Mouse (Mus musculus) c-Kit-positive CD71-negative TER-119-negative erythroid progenitor cells, embryonic 14.5 days (primary cell): ENCODE data around the gene Cers6.

Source experiments
- DNase-seq: peaks from one replicate; pipeline ENCODE4 v3.0.0-alpha.2; 2013; ENCODE audit warnings: low read depth

Gene Cers6

DNA sequence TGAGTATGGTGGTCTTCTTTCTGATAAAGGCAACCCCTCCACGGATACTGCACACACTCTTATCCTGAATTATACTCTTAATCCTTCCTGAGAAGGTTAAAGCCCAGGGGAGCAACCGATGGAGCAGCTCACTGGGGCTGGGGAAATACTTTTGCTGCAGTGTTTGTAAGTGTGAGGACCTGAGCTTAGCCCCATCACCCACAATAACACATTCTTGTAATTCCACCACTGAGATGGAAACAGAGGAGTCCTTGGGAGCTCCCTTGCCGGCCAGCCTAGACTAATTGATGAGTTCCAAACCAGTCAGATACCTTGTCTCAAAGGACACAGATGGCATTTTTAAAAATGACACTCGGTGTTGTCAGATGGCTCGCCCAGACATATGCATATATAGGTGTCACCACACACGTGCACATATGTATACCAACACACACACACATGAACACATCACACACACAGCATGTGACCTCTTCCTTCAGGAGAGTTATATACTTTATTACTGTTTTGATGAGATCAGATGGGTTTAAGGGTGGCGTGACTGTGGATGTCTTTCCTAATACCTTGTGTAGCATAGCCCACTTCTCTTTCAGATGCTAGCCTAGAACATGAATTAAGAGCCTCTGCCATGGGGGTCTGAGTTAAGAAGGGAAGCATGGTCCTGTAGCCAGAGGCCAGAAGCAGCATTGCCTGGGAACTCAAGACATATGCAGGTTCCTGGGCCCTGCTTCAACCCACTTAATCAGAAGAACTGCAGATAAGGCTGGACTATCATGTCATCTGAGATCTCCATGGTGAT, 210.4 kb downstream of the Cers6 start:
- DNase-seq, result no peak

- no peak for DNase-seq
These were observed 215.9 kb downstream of the Cers6 start for GRCm38 (mm10) chr2:69077189-69077588.

GRCm38 (mm10) chr2:69080760-69081159, 219.5 kb downstream of the Cers6 start:
- DNase-seq, result no peak

GRCm38 (mm10) chr2:69082499-69083197, 221.4 kb downstream of the Cers6 start:
- DNase-seq, result no peak

DNA sequence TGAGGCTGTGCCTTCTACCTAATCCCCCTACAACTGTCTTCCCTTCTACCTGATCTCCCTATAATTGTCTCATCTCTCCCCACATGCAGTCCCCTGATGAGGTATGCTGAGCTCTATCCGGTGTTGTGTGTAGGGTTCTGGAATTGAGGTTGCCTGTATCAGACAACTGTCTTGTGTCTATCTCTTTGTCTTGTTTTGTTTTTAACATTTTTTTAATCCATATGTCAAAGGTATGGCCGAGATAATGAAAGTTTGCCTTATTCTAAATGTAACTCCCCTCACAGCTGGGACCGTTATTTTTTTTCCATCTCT, 221.9 kb downstream of the Cers6 start:
- no peak for DNase-seq

DNA sequence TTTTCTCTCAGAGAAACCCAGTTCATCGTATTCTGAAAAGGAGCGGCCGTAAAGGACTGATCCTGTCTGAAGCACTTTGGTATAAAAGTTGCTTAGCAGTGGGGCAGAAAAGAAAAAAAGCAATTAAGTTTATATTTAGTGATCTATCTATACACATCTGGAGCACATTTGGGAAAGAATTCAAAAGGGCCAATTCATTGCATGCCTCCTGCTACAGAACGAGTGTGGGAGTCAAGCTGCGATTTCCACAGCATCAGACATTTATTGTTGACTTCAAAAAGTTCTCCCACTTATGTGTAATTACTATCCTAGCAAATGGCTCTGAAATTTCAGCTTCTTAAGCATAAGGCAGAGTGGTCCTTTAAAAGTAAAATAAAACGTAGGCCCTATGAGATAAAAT, 223.2 kb downstream of the Cers6 start:
- no peak for DNase-seq

DNA sequence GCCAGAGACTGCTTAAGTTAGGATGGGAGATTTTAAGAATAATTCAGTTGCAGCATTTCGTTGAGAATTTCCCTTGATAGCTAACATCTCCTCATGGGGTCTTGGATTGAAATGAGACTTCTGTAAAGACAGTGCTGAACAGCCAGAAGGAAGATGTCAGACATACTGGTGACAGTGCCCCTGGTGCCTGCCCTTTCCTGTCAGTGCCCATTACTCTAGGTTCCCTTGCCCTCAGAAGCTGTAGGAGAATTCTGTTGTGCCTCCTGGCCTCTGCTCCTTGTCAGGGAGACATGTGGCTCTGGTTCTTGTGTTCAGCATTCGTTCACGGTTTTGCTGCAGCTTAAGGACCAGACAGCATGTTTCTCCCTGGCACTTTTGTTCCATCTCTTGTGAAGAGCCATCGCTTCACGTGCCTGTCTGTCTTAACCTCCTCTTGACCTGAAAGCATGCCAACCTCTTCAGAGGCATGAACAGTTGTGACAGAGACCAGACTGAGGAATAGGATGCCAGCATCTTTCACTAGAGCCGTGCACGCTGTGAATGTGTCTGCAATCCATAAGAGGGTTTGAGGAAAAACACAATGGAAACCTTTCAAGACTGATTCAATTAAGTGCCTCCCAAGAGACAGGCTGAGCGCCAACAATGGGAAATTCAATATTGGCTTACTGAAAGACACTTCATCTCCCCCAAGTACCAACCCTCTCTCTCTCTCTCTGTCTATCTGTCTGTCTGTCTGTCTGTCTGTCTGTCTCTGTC, 225.4 kb downstream of the Cers6 start:
- DNase-seq, result no peak

DNA sequence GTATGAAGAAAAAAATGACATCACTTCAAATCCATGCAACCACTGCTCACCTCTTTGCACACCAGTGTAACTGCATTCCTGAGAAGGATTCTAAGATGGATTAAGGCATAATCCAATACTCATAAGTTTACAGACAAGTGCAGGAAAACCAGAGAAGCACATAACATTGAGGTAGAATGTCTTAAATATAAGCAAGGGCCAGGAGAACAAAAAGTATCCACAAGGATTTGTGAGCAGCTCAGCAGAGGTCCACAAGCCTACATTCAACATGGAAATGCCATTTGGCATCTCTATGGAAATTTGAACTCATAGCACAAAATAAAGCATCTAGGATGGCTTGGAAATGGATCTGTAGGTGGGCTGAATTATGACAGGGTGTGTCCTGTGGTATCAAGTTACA, 234.6 kb downstream of the Cers6 start:
- DNase-seq, result no peak

DNA sequence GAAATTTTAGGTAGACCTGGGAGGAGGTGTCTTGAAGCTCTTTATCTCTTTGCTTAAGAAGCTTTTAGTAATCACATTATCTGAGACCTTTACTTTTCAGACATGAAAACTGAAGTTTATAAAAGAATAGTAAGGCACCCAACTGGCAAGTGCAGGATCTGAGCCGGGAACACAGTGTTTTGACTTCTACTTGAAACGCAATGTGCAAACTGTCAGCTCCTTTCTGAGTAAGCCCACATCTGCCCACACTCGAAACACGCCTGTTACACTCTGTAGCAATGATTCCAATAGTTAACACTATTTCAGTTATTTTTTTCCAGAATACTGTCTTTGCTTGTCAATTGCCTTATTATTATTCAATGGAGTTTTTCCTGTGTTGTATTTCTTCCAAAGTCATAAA, 235.6 kb downstream of the Cers6 start:
- DNase-seq, result no peak

DNA sequence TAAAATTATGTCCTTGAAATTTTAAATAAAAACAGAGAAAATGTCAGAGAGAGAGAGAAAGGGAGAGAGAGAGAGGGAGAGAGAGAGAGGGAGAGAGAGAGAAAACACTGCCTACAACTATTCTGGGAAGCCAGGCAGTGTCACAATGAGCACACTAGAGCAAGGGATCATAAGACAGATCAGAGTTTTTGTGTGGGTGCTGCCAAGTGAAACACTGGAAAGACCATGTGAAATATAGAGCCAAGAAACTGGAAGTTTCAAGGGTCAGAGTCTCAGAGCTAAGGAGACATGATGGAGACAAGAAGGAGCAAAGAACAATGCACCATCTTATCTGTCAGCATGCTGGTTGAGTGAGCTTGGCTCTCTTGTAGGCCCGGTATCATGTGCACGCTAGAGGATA, 236.3 kb downstream of the Cers6 start:
- no peak for DNase-seq

DNA sequence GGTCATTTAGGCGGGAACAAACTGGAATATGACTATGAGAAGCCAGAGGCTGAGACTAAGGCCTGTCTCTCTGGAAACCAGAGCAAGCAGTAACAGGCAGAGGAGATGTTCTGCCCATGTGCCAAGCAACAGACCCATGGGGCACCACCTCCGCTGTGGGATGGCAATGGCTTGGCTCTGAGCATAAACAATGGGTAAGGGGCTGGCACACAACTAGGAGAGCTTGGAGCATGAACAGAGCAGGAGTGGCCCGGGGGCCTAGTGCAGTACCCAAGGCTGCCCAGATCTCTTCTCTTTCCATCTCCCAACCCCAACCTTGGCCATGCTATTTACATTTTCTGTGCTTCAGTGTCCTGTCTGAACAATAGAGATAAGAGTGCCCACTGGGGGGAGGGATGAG, 237.5 kb downstream of the Cers6 start:
- no peak for DNase-seq

DNA sequence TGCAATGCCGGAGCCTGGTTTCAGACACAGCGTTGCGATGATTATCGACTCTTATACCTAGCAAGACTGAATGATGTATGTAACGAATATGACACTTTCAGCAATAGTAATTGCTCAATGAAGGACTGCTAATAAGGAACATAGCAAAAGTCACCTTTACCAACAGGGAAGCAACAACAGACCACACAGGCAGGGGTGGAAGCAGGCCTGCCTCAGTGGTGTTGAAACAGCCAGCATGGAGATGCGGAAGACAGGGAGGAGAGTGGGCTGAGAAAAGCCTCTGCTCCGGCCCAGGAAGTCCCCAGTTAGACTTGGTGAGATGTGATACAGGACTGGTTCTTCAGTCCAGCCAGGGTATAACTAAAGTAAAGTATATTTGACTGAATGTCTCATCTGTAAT, 237.9 kb downstream of the Cers6 start:
- DNase-seq, result no peak

GRCm38 (mm10) chr2:69100706-69101105, 239.5 kb downstream of the Cers6 start:
- DNase-seq, result peak; percentile 26

GRCm38 (mm10) chr2:69103526-69103925, 242.3 kb downstream of the Cers6 start:
- no peak for DNase-seq

GRCm38 (mm10) chr2:69104511-69105145, 243.4 kb downstream of the Cers6 start:
- DNase-seq, result no peak

DNA sequence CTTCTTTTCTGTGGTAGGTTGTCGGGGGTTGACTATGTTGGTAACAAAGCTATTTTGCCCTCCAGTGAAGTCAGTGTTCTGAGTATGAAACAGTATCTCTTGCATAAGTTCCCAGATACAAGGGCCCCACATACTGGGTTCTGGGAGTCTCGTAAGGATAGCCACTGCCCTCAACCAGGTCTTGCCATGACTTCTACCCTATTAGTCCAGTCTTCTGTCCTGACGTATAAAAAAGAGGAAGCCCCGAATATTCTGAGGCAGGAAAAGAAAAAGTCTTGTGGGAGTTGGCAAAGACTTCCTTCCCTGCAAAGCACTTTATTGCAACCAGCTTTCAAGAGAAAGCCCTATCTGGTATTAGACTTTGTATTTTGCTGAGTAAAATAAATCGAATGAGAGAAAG, 248.0 kb downstream of the Cers6 start:
- DNase-seq, result no peak

- DNase-seq, result no peak
These were observed 248.5 kb downstream of the Cers6 start for GRCm38 (mm10) chr2:69109710-69110109.

DNA sequence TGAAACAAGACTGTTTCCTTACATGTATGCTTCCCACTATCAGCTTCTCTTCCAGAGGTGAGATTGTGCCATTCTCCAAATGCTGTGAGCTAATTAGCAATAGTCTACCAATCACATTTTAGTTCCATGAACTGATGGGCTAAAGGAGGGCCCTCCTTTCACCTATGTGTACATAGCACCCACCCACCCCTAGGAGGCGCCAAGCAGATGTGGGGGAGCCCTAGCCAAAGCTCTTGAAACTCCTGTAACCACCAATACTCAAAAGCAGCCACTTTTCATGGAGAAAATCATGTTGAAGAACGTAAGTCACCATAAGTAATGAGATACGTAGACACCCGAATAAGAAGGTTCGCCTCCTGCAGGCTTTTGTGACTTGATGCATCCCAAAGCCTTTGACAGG, 251.4 kb downstream of the Cers6 start:
- DNase-seq, result no peak

GRCm38 (mm10) chr2:69113829-69114547, 252.7 kb downstream of the Cers6 start:
- DNase-seq, result no peak

DNA sequence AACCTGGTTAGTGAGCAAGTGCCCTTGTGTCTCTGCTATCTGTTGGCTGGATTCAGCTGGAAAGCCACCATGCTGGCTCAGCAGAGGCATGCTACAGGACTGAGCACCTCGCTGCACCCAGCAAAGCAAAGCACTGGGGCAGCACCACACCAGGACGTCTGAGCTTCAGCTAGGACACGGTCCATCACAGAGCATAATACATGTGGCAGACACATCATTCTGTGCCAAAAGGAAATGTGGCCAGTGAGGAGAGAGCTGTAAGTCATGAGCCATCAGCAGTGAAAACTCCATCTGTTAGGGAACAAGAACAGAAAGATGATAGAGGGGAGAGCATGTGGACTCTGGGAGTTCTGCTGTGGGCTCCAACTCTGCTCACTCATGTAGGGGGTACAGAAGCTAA, 254.7 kb downstream of the Cers6 start:
- no peak for DNase-seq

GRCm38 (mm10) chr2:69116767-69117166, 255.5 kb downstream of the Cers6 start:
- DNase-seq, result no peak

GRCm38 (mm10) chr2:69118994-69119393, 257.8 kb downstream of the Cers6 start:
- no peak for DNase-seq
